Mouse (Mus musculus) heart, postnatal 25 days (tissue): ENCODE results near the gene Wscd1. TPM values are rescaled to one million over a fixed set of nuclear protein-coding genes. Genes with fewer than 3 reads are reported as not detected.

Source experiments
- DNase-seq: peaks from one replicate; pipeline ENCODE4 v3.0.0; 2022; ENCODE audit warnings: low spot score
- intact Hi-C: fragments of 180-260 bp; cut with DNase I; formaldehyde crosslinking; loops from one replicate; pipeline ENCODE4 v1.15.1; 2025
- total RNA-seq, 2 experiments: library from RNA; stranded (reverse); gene quantifications; 2 replicates each; pipeline ENCODE4 v1.2.3; 2021

Gene Wscd1
- 10 to 100 TPM in 1 of 2 experiments, 1 to 10 TPM in 1; 8.6 to 12.6 TPM for total RNA-seq

DNA sequence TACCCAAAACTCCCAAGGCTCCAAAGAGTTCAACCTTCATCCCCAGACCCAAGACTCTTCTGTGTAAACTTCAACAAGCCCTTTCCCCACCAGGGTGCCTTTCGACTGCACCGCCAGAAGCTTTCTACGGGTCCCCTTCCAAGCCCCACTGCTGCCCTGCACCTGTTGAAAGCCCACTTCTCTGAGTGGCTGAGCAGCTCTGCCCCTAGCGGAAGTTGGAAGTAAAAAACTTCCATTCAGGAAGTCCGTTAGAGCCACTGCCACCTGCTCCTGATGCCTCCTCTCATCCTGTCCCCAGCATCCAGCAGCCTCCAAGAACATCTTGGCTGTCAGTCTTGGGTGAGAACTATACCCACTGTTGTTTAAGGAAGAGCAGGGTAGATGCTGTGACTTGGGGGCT is at the start of gene Wscd1:
Gene Wscd1 (plus strand): TSS at position 250 of the 400 bp plus-strand sequence.
- no peak for DNase-seq
- intact Hi-C loops, result loop anchor here (2.0 to 10.0 kb wide), 4 partner anchors 25 to 302 kb away; no protein-coding TSS in a partner anchor

- no peak for DNase-seq
- intact Hi-C loops, result no loop called here
These were observed 21.7 kb upstream of the Wscd1 start for GRCm38 (mm10) chr11:71728066-71728465.

DNA sequence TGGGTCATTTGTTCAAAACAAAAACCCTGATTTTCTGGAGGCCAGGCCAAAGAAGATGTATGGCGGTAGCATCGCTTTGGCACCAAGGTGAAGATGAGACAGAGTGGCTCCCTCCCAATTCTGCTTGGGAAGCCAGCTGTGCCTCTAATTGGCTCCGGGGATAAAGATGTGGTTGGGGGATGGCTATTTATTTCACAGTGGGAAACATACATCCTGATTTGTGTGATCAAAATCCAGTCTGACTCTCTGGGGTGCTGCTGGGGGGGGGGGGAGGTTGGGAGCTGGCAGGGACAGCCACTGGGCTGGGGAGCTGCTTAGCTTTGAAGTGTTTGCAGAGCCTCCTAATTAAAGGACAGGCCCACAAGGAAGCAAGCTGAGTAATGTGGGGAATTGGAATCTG is 20.4 kb upstream of the Wscd1 start:
- DNase-seq, result no peak

DNA sequence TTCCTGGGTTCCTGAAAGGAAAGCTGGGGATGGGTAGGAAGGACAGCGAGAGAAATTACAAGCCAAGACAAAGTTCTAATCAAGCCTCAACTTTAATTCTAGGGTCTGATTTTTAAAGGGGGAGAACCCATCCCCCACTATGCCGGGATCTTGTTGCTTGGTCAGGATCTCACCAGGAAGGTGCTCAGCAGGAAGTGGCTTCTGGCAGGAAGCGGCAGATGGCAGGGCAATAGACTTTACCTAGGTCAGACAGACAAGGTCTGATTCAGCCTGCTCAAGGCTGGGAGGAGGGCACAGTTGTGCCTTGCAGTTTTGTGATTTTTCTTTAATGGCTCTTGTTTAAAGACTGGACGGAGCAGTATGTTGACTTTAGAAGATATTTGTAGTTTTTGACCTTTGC is 15.9 kb upstream of the Wscd1 start:
- no peak for DNase-seq
- intact Hi-C loops, result no loop called here

More for the DNA sequence above, 20.4 kb upstream of the Wscd1 start:
- intact Hi-C loops, result no loop called here

- DNase-seq, result no peak
- intact Hi-C loops, result loop anchor here (5.0 kb wide), 1 partner anchor 35 kb away; no protein-coding TSS in a partner anchor
These were observed 12.6 kb upstream of the Wscd1 start for GRCm38 (mm10) chr11:71737106-71737505.

DNA sequence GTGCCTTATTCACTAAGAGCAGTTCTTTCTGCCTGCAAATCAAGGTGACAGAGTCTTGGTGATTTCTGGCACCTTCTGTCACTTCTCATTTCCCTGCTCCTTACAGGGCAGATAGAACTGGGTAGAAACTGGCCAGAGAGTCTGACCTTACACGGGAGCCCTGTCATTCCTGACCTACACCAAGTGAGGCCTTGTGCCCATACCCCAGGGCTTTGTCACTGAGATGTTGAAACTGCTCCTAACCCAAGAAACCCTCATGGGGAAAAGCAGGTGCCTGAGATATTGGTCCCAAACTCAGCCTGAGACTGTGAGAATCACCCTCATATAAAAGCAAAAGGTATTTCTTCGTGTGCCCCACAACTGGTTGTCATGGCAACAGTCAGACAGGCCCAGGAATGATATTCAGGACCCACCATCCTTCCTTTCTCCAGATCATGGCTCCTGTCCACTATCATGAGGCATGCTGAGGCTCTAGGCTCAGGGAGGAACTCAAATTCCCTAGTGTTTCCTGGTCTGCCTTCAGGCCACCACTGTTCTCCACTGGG is 11.1 kb upstream of the Wscd1 start:
- intact Hi-C loops, result loop anchor here (5.0 kb wide), 1 partner anchor 36 kb away; no protein-coding TSS in a partner anchor
- DNase-seq, result no peak

- intact Hi-C loops, result loop anchor here (5.0 to 10.0 kb wide), 2 partner anchors 231 to 299 kb away; no protein-coding TSS in a partner anchor
These were observed 3.8 kb upstream of the Wscd1 start for GRCm38 (mm10) chr11:71745875-71746274.

GRCm38 (mm10) chr11:71747719-71748118 is 2.0 kb upstream of the Wscd1 start:
- intact Hi-C loops, result loop anchor here (5.0 to 10.0 kb wide), 2 partner anchors 233 to 300 kb away; no protein-coding TSS in a partner anchor
- peak; percentile 28 for DNase-seq

More at GRCm38 (mm10) chr11:71745875-71746274, 3.8 kb upstream of the Wscd1 start:
- DNase-seq, result no peak

DNA sequence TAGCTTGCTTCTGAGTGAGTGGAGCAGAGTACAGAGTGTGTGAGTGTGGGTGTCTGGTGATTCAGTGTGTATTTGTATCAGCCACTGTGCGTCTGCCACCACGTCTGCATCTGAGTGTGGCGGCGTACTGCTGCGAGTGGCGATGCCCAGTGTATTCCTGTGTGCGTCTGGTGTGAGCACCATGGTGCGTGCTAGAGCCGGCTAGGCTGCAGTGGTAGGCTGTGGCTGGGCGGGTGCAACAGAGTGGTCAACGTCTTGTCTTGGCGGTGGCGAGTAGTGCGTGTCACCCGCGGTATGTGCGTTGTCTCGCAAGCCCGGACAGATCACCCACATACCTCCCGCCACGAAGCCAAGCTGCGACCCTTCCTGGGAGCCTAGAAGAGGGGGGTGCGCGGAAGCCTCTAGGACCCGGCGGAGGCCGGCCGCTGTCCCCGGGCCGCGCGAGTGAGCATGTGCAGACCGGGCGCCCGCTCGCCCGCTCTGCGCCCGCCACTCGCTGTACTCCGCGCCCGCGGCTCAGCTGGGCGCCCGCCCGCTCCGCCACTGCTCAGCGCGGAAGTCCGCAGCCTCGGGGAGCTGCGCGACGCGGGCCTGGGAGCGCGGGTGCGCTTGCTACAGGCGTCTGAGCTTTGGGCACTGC is 934 bp downstream of the Wscd1 start:
- intact Hi-C loops, result loop anchor here (2.0 to 5.0 kb wide), 2 partner anchors 24 to 97 kb away; no protein-coding TSS in a partner anchor
- no peak for DNase-seq

DNA sequence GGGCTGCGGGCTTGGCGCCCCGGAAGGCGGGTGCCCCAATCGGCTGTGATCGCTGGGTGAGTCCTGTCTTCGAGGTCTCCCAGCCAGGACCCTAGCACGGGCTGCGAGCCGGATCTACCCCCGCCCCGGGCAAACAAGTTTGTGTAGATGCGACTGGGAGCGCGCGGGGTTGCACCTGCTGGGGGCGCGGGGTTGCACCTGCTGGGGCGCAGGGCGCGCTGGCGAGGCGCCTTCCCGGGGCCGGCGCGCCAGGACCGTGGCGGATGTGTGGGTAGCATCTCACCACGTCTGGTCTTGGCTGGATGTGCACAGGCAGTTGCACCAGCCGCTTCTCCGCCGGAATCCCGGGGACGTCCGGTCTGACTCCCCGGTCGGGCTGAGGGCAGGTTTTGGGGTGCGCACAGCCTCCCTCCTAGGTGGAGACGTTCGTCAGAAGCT is 1.5 kb downstream of the Wscd1 start:
- DNase-seq, result no peak
- intact Hi-C loops, result loop anchor here (2.0 to 5.0 kb wide), 2 partner anchors 24 to 96 kb away; no protein-coding TSS in a partner anchor

- intact Hi-C loops, result loop anchor here (2.0 to 5.0 kb wide), 2 partner anchors 23 to 96 kb away; no protein-coding TSS in a partner anchor
- no peak for DNase-seq
These were observed 2.0 kb downstream of the Wscd1 start for GRCm38 (mm10) chr11:71751689-71752088.

- no peak for DNase-seq
- intact Hi-C loops, result loop anchor here (5.0 kb wide), 1 partner anchor 95 kb away; no protein-coding TSS in a partner anchor
These were observed 2.9 kb downstream of the Wscd1 start for GRCm38 (mm10) chr11:71752626-71753025.

- DNase-seq, result no peak
- intact Hi-C loops, result no loop called here
These were observed 5.4 kb downstream of the Wscd1 start for GRCm38 (mm10) chr11:71755115-71755514.

- intact Hi-C loops, result no loop called here
- DNase-seq, result no peak
These were observed 6.6 kb downstream of the Wscd1 start for GRCm38 (mm10) chr11:71756325-71756724.

- DNase-seq, result no peak
- intact Hi-C loops, result no loop called here
These were observed 8.7 kb downstream of the Wscd1 start for GRCm38 (mm10) chr11:71758211-71759110.

- intact Hi-C loops, result no loop called here
- DNase-seq, result no peak
These were observed 11.3 kb downstream of the Wscd1 start for GRCm38 (mm10) chr11:71760991-71761390.

DNA sequence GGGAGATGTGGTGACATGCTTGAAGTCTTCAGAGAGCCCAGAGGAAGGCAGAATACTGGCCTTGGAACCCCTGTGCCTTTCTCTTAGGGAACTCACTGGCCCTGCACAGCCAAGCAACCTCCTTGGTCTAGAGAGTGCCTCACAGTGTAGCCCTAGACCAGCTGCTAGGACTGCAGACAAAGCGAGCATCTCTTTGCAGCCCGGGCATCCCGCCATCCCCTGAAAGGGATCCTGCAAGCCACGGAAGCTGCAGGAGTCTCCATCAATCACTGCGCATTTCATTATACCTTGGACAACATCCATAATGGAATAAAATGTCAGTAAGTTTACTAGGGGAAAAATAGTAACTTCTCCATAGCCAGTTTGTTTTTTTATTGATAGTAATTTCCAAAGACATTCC is 13.4 kb downstream of the Wscd1 start:
- DNase-seq, result no peak
- intact Hi-C loops, result no loop called here

DNA sequence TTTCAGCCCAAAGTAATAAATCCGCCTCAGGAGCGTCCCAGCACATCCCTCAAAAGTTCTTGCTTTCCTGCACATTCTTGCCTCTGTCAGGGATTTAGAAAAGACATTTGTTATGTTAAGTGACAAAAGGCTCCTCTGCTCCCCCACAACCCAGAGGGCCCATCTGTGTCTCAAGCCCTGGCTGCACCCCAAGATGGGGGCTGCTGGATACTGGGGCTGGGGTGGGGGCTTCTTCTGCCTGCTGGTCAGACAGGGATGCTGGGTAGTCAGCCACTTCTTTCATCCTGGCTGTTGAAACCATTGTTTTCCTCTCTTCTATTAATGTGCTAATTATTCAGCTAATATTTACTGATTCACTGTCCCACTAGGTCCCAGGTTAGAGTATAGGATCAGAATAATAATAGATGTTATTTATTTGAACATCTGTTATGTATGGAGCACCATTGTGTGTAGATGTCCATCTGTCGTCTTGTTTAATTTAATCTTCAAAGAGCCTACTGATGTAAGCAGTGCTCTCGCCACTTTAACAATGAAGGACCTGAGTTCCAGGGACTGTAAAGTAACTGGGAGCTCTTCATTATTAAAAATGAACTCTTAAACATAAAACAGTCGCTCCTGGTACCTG is 14.0 kb downstream of the Wscd1 start:
- intact Hi-C loops, result no loop called here

GRCm38 (mm10) chr11:71764743-71765142 is 15.0 kb downstream of the Wscd1 start:
- intact Hi-C loops, result no loop called here

More for the DNA sequence above, 14.0 kb downstream of the Wscd1 start:
- no peak for DNase-seq

DNA sequence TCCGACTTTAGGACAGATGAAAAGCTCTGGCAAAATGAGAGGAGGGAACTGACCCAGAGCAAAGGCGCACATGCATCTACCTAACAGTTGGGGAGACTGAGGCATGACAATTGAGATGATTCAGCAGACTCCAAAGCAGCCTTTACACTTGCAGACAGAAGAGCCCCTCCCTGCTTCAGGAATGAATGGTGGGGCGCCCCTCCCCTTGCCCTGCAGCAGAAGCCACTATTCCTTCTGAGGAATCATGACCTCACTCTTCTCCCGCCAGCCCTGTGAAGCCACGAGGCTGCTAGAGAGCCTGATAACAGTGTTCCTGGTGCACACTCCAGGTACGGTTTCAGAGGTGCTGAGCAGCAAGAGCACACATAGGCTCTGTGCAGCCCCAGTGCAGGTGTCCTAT is 15.6 kb downstream of the Wscd1 start:
- intact Hi-C loops, result no loop called here
- no peak for DNase-seq

More at GRCm38 (mm10) chr11:71764743-71765142, 15.0 kb downstream of the Wscd1 start:
- DNase-seq, result no peak
